Mouse (Mus musculus) heart, postnatal 0 days (tissue): ENCODE measurements around the gene Golm1.

Source experiments
- CTCF ChIP-seq: IDR thresholded peaks from 2 replicates; pipeline ENCODE4 v1.5.1; 2016; ENCODE audit warnings: antibody characterized with exemption, control low read depth, low read depth
- EP300 ChIP-seq: IDR thresholded peaks from 2 replicates; pipeline ENCODE4 v1.6.1; 2016; ENCODE audit warnings: antibody characterized with exemption, low read depth

DNA sequence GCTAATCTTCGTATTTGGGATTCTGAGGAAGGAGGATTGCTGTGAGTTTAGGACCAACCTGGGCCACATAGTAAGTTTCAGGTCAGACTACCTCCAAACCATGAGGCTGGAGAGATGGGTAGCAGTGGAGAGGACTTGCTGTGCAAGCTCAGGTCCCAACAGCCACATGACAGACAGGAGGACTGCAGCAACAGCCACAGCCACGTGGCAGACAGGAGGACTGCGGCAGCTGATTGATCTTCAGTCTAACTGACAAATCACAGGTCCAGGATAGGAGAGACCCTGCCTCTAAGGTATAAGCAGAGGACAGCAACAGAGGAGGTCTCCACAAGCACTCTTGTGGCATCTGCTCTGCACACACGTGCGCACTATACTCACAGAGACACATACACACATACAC, 17.8 kb downstream of the Golm1 start:
- no peak for TF ChIP-seq CTCF
- TF ChIP-seq EP300, result no peak
